Mouse (Mus musculus): ENCODE results near the gene Gm21983. TPM values are rescaled to one million over a fixed set of nuclear protein-coding genes. Genes with fewer than 3 reads are reported as not detected.

The Gm21983 gene
- under 1 TPM in 1 of 2 experiments, not detected in 1; 0.31 TPM for total RNA-seq (2021)

- DNase-seq, result no peak
- intact Hi-C loops (cut with DNase I), result loop anchor here (2.0 kb wide), 1 partner anchor 14 kb away; the partner anchor contains the start of gene BC024978
These were observed at the start of gene Gm21983, which contains the start of gene Mia for GRCm38 (mm10) chr7:27180837-27181695. Gene Gm21983, minus strand, starts transcription at chr7:27181086. Gene Mia, minus strand, starts transcription at chr7:27181157.

GRCm38 (mm10) chr7:27228865-27229264 is 48.0 kb upstream of the Gm21983 start:
- intact Hi-C loops (cut with DNase I), result loop anchor here (2.0 kb wide), 1 partner anchor 62 kb away; the partner anchor contains the start of gene Egln2
- DNase-seq, result no peak

GRCm38 (mm10) chr7:27228281-27228821 is 47.5 kb upstream of the Gm21983 start, which contains the start of gene Itpkc:
Gene Itpkc, minus strand, starts transcription at chr7:27228661.
- peak; percentile 95 for DNase-seq
- intact Hi-C loops (cut with DNase I), result loop anchor here (2.0 kb wide), 1 partner anchor 62 kb away; the partner anchor contains the start of gene Egln2

- DNase-seq, result peak in 1 of 2 experiments; percentile 29
These were observed 46.8 kb upstream of the Gm21983 start for GRCm38 (mm10) chr7:27227676-27228075.

GRCm38 (mm10) chr7:27227276-27227675 is 46.4 kb upstream of the Gm21983 start:
- DNase-seq, result no peak
- intact Hi-C loops (cut with DNase I), result no loop called here

More at GRCm38 (mm10) chr7:27227676-27228075, 46.8 kb upstream of the Gm21983 start:
- intact Hi-C loops (cut with DNase I), result loop anchor here (2.0 kb wide), 1 partner anchor 61 kb away; the partner anchor contains the start of gene Egln2

- peak; percentile 30 to 34 for DNase-seq
- intact Hi-C loops (cut with DNase I), result loop anchor here (2.0 kb wide), 1 partner anchor 18 kb away; no protein-coding TSS in a partner anchor
These were observed 44.1 kb upstream of the Gm21983 start for GRCm38 (mm10) chr7:27224877-27225575.

GRCm38 (mm10) chr7:27222538-27222937 is 41.7 kb upstream of the Gm21983 start:
- no peak for DNase-seq
- intact Hi-C loops (cut with DNase I), result no loop called here

GRCm38 (mm10) chr7:27221939-27222338 is 41.1 kb upstream of the Gm21983 start:
- no peak for DNase-seq
- intact Hi-C loops (cut with DNase I), result no loop called here

- intact Hi-C loops (cut with DNase I), result no loop called here
- no peak for DNase-seq
These were observed 39.1 kb upstream of the Gm21983 start for GRCm38 (mm10) chr7:27219937-27220336.

- no peak for DNase-seq
- intact Hi-C loops (cut with DNase I), result no loop called here
These were observed 37.7 kb upstream of the Gm21983 start for GRCm38 (mm10) chr7:27218586-27218985.

GRCm38 (mm10) chr7:27212626-27213025 is 31.7 kb upstream of the Gm21983 start:
- intact Hi-C loops (cut with DNase I), result no loop called here
- no peak for DNase-seq

- intact Hi-C loops (cut with DNase I), result no loop called here
These were observed 23.0 kb upstream of the Gm21983 start for GRCm38 (mm10) chr7:27203730-27204449.

GRCm38 (mm10) chr7:27198779-27199178 is 17.9 kb upstream of the Gm21983 start:
- intact Hi-C loops (cut with DNase I), result no loop called here
- DNase-seq, result no peak

More at GRCm38 (mm10) chr7:27203730-27204449, 23.0 kb upstream of the Gm21983 start:
- DNase-seq, result no peak

GRCm38 (mm10) chr7:27198355-27198754 is 17.5 kb upstream of the Gm21983 start:
- no peak for DNase-seq
- intact Hi-C loops (cut with DNase I), result no loop called here

GRCm38 (mm10) chr7:27197634-27198033 is 16.7 kb upstream of the Gm21983 start:
- intact Hi-C loops (cut with DNase I), result no loop called here

GRCm38 (mm10) chr7:27197136-27197535 is 16.2 kb upstream of the Gm21983 start:
- no peak for DNase-seq
- intact Hi-C loops (cut with DNase I), result no loop called here

More at GRCm38 (mm10) chr7:27197634-27198033, 16.7 kb upstream of the Gm21983 start:
- DNase-seq, result peak; percentile 15 to 16

GRCm38 (mm10) chr7:27195681-27196611 is 15.1 kb upstream of the Gm21983 start, which contains the start of the genes BC024978 and Snrpa:
Gene BC024978, plus strand, starts transcription at chr7:27195781.
Gene Snrpa, minus strand, starts transcription at chr7:27196271.
- peak; percentile 98 for DNase-seq
- intact Hi-C loops (cut with DNase I), result loop anchor here (2.0 kb wide), 1 partner anchor 15 kb away; the partner anchor contains the start of genes Gm21983 and Mia

GRCm38 (mm10) chr7:27193731-27194130 is 12.8 kb upstream of the Gm21983 start:
- no peak for DNase-seq
- intact Hi-C loops (cut with DNase I), result loop anchor here (2.0 kb wide), 1 partner anchor 13 kb away; the partner anchor contains the start of genes Gm21983 and Mia

- DNase-seq, result no peak
- intact Hi-C loops (cut with DNase I), result no loop called here
These were observed 11.5 kb upstream of the Gm21983 start for GRCm38 (mm10) chr7:27192434-27192833.

All from heart, postnatal 10 days (tissue).